Mouse (Mus musculus) urinary bladder, postnatal 14 days (tissue): ENCODE results near the gene Syt14.
A peak's percentile ranks its signal among the peaks of the same experiment; 100 is the strongest.

ENCODE experiments used
- DNase-seq: peaks from one replicate; pipeline ENCODE4 v3.0.0; 2021; ENCODE audit warnings: low spot score

Syt14 gene

GRCm38 (mm10) chr1:193035371-193036238 lies at the start of gene Syt14:
Syt14 (minus strand) TSS chr1:193035775.
- peak; percentile 74 for DNase-seq

GRCm38 (mm10) chr1:193084016-193084415 lies 48.4 kb upstream of the Syt14 start:
- no peak for DNase-seq

DNA sequence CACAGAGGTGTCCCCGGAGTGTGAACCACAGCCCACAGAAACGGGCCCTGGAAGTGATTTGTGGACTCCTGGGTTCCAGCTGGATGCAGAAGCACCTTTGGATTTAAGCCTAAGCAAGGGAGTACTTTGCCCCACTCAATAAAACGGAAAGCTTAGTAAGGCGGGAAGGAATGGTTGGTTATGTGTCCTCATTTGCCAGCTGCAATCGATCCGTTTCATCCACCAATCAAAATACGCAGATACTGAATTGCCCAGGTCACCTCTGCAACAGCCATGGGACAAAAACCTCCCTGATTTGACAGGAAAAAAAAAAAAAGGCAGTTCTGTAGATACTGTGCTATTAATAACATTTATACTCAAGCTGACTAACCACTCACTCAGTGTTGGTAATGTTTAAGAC lies 47.5 kb upstream of the Syt14 start:
- DNase-seq: no peak

GRCm38 (mm10) chr1:193082311-193082921 lies 46.8 kb upstream of the Syt14 start:
- DNase-seq: no peak

- DNase-seq: no peak
Observed at GRCm38 (mm10) chr1:193062618-193063017, 27.0 kb upstream of the Syt14 start.

DNA sequence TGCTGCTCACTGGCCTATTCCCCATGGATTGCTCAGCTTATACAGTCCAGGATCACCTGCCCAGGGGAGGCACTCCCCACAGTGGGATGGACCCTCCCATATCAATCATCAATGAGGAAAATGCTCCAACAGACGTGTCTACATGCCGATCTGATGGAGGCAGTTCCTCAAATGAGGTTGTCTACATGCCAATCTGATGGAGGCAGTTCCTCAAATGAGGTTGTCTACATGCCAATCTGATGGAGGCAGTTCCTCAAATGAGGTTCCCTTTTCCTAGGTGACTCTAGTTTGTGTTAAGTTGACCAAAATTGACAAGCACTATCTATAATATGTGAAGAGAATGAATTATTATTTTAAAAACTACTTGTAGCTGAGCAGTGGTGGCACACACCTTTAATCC lies 24.6 kb upstream of the Syt14 start:
- DNase-seq: no peak

- DNase-seq: no peak
Observed at GRCm38 (mm10) chr1:193059596-193059995, 24.0 kb upstream of the Syt14 start.

GRCm38 (mm10) chr1:193054401-193054800 lies 18.8 kb upstream of the Syt14 start:
- no peak for DNase-seq

- no peak for DNase-seq
Observed at GRCm38 (mm10) chr1:193053065-193053464, 17.5 kb upstream of the Syt14 start.

DNA sequence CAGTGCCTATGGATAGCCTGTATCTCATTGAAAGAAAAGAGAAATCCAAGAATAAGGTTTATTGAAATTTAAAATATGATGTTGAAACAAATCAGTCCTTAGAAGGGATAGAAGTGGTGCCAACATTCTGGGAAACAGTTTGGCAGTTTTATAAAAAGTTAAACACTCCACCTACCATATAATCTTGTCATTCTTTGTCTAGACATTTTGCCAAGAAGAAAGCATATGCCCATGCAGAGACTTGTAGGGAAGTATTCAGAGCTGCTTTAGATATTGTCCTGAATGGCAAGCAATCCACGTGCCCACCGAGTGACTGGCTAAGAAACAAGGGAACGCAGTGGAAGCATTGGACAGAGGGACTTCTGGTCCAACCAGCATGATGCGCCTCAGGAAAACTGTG lies 12.0 kb upstream of the Syt14 start:
- no peak for DNase-seq

DNA sequence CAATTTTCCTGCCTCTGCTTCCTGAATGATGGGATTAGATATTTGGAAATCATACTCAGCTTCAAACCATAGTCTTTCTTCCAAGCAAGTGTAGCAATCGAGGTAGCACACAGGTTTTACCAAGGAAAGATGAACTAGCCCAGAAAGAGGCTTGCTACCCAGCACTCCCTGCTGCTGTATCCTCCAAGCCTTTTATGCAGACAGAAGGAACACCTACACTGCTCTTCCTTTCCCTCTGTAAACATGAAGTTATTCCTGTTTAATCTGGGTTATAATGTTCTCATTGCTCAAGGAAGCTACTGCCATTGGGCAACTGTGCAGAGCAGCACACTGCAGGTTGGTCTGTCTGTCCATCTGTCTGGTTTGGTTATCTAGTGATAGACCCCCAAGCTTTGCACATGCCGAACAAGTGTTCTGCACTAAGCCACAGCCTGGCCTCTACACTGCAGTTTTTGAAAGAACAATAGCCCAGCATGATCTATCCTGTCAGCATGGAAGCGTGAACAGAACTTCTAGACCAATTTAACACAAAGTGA lies 7.3 kb upstream of the Syt14 start:
- no peak for DNase-seq

GRCm38 (mm10) chr1:193034951-193035370 lies 614 bp downstream of the Syt14 start:
- DNase-seq: no peak

- DNase-seq: no peak
Observed at GRCm38 (mm10) chr1:193024311-193024710, 11.3 kb downstream of the Syt14 start.

GRCm38 (mm10) chr1:193012351-193012750 lies 23.2 kb downstream of the Syt14 start:
- DNase-seq: no peak

- no peak for DNase-seq
Observed at GRCm38 (mm10) chr1:193011000-193011769, 24.4 kb downstream of the Syt14 start.

DNA sequence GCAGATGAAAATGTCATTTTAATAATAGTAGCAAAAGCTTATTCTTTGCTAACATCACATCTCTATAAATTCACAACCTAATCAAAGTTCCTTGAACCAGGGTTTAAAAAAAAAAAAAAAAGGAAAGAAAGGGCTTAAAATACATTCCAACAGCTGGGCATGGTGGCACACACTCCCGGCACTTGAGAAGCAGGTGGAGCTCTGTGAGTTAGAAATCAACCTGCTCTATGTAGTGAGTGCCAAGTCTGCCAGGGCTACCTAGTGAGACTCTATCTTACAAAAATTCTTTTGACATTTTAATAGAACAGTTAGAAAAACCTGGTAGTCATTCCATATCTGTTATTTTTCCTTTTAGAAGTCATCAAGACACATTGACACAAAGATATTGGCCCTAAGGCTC lies 31.0 kb downstream of the Syt14 start:
- DNase-seq: no peak

- no peak for DNase-seq
Observed at GRCm38 (mm10) chr1:193003953-193004352, 31.6 kb downstream of the Syt14 start.

DNA sequence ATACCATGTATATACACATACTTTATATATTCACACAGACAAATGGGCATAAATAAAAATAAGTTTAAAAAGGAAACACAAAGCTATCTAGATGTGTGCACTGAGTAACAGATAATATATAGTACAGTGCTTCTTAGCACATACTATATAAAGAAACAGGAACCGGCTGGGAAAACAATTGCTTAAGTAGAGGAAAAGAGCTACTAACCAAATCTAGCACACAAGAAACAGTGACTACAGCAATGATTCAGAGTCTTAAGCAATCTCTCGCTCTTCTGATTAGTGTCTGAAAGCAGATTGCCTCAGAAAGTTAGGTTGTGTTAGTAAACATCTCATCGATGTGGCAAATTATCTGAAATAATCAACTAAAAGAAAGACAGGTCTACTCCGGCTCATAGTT lies 33.3 kb downstream of the Syt14 start:
- no peak for DNase-seq

GRCm38 (mm10) chr1:193001587-193001986 lies 34.0 kb downstream of the Syt14 start:
- DNase-seq: no peak

GRCm38 (mm10) chr1:193000908-193001307 lies 34.7 kb downstream of the Syt14 start:
- no peak for DNase-seq

DNA sequence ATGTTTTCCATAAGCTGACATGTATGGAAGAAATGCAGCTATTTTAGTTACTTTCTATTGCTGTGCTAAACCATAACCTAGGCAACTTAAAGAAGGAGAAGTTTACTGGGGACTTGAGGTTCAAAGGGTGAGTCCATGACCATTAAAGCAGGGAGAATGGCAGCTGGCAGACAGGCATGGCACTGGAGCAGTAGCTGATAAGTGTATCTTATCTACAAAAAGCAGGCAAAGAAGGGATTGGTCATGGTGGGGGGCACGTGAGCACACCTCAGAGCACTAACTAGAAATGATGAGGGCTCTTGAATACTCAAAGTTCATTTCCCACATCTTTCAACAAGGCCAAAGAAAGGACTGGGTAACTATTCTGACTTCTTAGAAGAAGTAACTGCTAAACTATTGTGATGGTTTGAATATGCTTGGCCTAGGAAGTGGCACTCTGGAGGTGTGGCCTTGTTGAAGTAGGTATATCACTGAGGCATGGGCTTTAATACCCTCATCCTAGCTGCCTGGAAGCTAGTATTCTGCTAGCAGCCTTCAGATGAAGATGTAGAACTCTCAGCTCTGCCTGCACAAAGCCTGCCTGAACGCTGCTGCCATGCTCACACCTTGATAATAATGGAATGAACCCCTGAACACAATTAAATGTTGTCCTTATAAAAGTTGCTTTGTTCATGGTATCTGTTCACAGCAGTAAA lies 41.2 kb downstream of the Syt14 start:
- DNase-seq: no peak

GRCm38 (mm10) chr1:192993491-192993890 lies 42.1 kb downstream of the Syt14 start:
- no peak for DNase-seq
